Mouse (Mus musculus): Measurements from ENCODE around the gene Wscd2.

- TF ChIP-seq CTCF (IDR thresholded peaks at IDR 0.05; ENCODE audit: extremely low read depth, insufficient read depth, low read length) (no peak), POLR2A (IDR thresholded peaks at IDR 0.05; ENCODE audit: extremely low read depth, insufficient read depth, low read length) (no peak)
These were observed 110.0 kb downstream of the Wscd2 start for GRCm38 (mm10) chr5:113600181-113600580.
